Mouse (Mus musculus) cortical plate, adult 2 months (tissue): Measurements from ENCODE around the gene Myoz1. TPM values are rescaled to one million over a fixed set of nuclear protein-coding genes. Genes with fewer than 3 reads are reported as not detected.

Source experiments
- H3K27ac ChIP-seq: fragments of 200-500 bp; 2 replicates; pipeline ENCODE4 v1.5.1; 2012; ENCODE audit warnings: low read length, control low read depth, inconsistent platforms; ENCODE audit not compliant: insufficient read depth
- H3K4me1 ChIP-seq: fragments of 200-500 bp; 2 replicates; pipeline ENCODE4 v1.6.1; 2011; ENCODE audit warnings: low read length; ENCODE audit not compliant: control insufficient read depth, insufficient read depth
- H3K4me3 ChIP-seq: fragments of 200-500 bp; 2 replicates; pipeline ENCODE4 v1.5.1; 2011; ENCODE audit warnings: mild to moderate bottlenecking, low read length, control low read depth; ENCODE audit not compliant: insufficient read depth
- CTCF ChIP-seq: fragments of 200-500 bp; IDR thresholded peaks from 2 replicates; pipeline ENCODE4 v1.5.1; 2011; ENCODE audit warnings: mild to moderate bottlenecking, control low read depth, low read length; ENCODE audit not compliant: insufficient read depth; ENCODE audit errors: extremely low read depth
- POLR2A ChIP-seq: fragments of 200-500 bp; IDR thresholded peaks from 2 replicates; pipeline ENCODE4 v1.6.1; 2011; ENCODE audit warnings: mild to moderate bottlenecking, low read length, control low read depth; ENCODE audit not compliant: insufficient read depth; ENCODE audit errors: extremely low read depth
- polyA plus RNA-seq: library from polyadenylated mRNA; depleted of rRNA; stranded (reverse); fragments of >200 nt; gene quantifications from 2 replicates; pipeline ENCODE4 v1.2.3, GENCODE M21; 2012

Gene Myoz1
- polyA plus RNA-seq, 1 experiment: not detected

DNA sequence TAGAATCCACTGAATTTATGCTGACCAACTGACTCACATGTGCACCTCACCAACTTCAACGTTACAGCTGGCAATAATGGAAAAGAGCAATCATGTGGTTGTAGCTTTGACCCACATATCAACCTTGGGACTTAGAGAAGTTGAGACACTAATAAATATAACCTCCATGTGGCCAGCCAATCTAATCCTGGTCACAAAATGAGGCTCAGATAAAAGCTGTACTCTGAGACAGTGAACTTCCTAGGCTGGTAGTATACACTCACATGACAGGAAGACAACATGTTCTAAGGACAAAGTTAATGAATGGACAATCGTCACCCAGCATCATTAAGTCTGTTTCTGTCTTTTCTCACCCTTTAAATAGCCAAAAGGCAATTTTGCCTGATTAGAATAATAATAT is 29.9 kb downstream of the Myoz1 start:
- Histone ChIP-seq H3K27ac (no peak overlapping the region), H3K4me1 (peaks cover 1% of the 10 kb centered on the region; the same call in 1 of the 2 replicates), H3K4me3 (no peak overlapping the region)
- TF ChIP-seq CTCF (no peak), POLR2A (no peak)

DNA sequence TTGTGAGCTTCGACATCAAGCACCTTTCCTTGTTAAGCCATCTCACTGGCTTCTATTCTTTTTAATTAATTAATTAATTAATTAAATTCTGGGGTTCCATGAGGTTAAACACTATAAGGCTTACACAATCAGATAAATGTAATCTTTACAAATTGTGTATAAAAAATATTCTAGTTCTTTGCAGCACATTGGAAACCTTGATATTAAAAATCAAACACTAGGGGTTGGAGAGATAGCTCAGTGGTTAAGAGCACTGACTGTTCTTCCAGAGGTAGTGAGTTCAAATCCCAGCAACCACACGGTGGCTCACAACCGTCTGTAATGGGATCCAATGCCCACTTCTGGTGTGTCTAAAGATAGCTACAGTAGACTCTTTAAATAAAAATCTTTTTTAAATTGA is 33.4 kb downstream of the Myoz1 start:
- H3K4me1 ChIP-seq: peaks cover 3% of the 10 kb centered on the region; the same call in 1 of the 2 replicates
- no peak overlapping the region for H3K27ac ChIP-seq
- no peak overlapping the region for H3K4me3 ChIP-seq
- TF ChIP-seq POLR2A (no peak), CTCF (no peak)

DNA sequence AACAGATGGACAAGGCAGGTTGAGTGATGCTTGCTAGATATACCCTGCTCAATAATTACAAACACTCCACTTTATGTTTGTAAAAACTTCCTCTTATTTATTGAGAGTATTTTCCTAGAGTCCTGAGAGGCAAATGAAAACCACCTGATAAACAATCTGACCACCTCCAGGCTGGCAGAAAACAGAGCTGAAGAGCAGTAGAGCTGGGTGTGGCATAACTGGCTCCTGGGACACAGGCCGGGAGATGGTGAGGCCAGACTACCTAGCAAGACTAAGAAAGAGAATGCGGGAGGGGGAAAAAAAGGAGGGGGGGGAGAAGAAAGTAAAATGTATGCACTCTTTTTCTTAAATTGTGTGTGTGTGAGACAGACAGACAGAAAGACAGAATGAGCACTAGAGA is 33.9 kb downstream of the Myoz1 start:
- H3K4me3 ChIP-seq: no peak overlapping the region
- TF ChIP-seq CTCF (no peak), POLR2A (no peak)
- peaks cover 3% of the 10 kb centered on the region; the same call in 1 of the 2 replicates for H3K4me1 ChIP-seq
- no peak overlapping the region for H3K27ac ChIP-seq

DNA sequence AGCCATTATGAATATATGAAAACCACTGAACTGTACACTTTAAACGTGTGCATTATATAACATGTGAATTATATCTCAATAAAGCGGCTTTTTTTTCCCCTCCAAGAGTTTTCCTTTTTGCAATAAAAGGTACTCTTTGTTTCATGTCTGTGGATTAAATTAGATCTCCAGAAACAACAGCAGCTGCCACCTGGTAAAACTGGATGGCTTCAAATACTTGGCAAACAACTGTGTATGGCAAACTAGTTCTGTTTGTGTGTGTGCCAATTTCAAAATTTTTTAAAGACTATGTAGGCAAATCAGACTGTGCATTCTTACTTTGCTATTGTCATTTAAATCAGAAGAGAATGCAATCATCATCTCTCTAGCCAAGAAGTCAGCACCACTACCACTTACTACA is 34.4 kb downstream of the Myoz1 start:
- Histone ChIP-seq H3K27ac (no peak overlapping the region), H3K4me3 (no peak overlapping the region), H3K4me1 (peaks cover 3% of the 10 kb centered on the region; the same call in 1 of the 2 replicates)
- TF ChIP-seq POLR2A (no peak), CTCF (no peak)

DNA sequence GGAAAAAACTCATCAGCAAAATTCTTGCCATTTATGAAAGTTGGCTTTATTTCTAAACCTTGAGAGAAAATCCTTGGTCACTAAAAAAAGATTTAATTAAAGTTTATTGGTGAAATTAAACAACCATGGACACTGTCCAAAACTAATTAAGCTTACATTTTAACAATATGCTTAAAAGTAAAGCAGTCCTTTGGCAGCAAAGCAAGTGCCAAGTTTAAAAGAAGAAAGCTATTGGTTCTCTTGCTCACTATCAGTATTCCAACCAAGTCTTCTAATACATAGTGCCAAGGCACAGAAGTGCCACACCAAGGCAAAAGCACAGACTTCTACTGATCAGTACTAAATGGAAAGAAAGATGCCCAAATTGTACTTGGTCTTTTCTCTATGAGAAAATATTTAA is 37.2 kb downstream of the Myoz1 start:
- Histone ChIP-seq H3K27ac (peak overlapping the region; percentile 97; the same call in 1 of the 2 replicates), H3K4me3 (no peak overlapping the region), H3K4me1 (peaks cover 3% of the 10 kb centered on the region; the same call in 1 of the 2 replicates)
- no peak for TF ChIP-seq CTCF
- TF ChIP-seq POLR2A: no peak

DNA sequence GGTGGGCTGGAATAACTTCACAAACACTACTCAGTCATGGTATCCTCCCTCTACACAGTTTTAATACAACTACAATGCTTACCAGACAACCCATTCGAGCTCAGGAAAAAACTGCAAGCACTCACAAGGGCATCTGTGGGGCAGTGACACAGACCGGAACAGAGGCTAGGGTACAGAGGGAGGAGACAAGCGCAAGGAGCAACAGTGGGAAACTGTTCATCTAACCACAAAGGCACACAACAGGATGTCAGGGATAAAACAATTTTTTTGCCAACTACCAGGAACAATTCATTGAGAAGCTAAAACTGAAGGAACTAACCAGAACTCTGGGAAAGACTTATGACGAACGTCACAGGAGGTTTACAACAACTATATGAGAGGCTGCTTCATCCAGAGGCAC is 38.1 kb downstream of the Myoz1 start:
- TF ChIP-seq POLR2A (peak; percentile 59; the same call in 1 of the 2 replicates), CTCF (no peak)
- H3K27ac ChIP-seq: peak overlapping the region; percentile 97
- peak overlapping the region; percentile 2 for H3K4me3 ChIP-seq
- peaks cover 3% of the 10 kb centered on the region; the same call in 1 of the 2 replicates for H3K4me1 ChIP-seq

DNA sequence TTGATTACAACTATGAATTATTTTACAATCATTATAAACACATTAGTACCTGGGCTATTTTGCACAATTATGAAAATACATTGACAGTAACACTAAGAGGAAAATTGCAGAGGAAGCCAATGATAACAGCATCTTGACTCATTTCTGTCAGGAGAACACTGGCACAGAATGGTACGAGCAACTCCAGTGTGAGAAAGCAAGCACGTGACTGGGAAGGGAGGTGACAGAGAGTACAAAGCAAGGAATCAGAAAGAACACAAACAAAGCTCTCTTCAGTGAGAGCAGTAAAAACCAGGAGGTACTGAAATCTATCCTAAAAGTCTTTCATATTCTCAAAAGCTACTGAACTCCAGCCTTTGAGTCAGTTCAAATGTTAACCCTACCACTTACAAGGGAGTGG is 39.9 kb downstream of the Myoz1 start:
- TF ChIP-seq CTCF (no peak), POLR2A (peak; percentile 53)
- Histone ChIP-seq H3K4me3 (no peak overlapping the region), H3K27ac (no peak overlapping the region)

DNA sequence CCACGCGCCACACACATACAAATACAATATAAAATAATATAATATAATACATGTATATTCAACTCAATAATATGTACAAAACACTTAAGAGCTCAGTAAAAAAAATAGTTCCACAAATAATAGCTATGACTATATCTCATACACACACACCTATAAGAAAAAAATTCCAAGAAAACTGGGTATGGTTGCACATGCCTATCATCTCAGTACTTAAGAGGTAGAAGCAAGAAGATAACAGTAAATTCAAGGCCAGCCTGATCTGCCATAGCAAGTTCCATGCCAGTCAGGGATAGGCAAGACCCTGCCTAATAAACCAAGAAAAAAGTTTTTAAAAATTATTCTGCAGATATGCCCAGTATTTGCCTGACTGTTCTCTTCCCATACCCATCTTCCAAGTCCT is 41.3 kb downstream of the Myoz1 start:
- TF ChIP-seq POLR2A (no peak), CTCF (no peak)
- no peak overlapping the region for H3K27ac ChIP-seq

More for the DNA sequence above, 39.9 kb downstream of the Myoz1 start:
- peaks cover 1% of the 10 kb centered on the region; the same call in 1 of the 2 replicates for H3K4me1 ChIP-seq

DNA sequence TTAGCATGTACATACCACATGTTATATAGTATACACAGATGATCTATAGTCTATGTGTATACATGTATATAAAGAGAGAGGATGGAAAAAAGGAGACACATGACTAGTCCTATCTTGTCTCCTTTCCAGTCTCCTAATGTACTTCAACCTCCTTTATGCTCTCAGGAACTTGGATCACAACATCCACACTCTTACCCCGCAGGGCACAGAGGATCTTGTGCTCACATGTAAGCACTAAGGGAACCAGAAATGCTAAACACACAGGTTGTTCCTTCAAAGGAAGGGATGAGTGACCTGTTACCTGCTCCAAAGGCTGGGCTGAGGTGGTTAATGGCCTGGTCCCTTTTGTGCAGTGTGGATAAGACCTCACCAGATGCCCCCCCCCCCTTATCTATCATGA is 43.5 kb downstream of the Myoz1 start:
- Histone ChIP-seq H3K27ac (no peak overlapping the region), H3K4me1 (no peaks in the 10 kb centered on the region; the same call in 1 of the 2 replicates), H3K4me3 (no peak overlapping the region)
- TF ChIP-seq CTCF (no peak), POLR2A (no peak)

More for the DNA sequence above, 41.3 kb downstream of the Myoz1 start:
- Histone ChIP-seq H3K4me3 (no peak overlapping the region), H3K4me1 (peaks cover 1% of the 10 kb centered on the region; the same call in 1 of the 2 replicates)

DNA sequence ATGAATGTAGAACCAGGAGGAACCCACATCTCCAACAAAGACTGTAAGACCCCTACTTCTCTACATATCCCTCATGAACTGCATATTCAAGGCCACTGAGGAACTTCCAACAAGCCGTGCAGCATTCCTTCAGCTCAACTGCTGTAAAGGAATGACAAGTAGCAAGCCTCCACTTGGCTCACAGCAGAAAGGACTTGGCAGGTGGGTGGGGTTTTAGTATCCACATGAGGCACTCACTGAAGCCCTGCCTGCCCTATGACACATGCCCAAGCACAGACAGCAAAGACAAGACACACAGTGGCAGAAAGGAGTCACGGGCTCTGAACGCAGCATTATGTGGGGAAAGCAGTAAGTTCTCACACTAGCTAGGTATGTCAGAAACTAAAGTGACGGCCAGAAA is 46.2 kb downstream of the Myoz1 start:
- H3K4me3 ChIP-seq: no peak overlapping the region
- no peak for TF ChIP-seq POLR2A
- no peak for TF ChIP-seq CTCF
- no peak overlapping the region for H3K27ac ChIP-seq
- H3K4me1 ChIP-seq: peaks cover 2% of the 10 kb centered on the region

DNA sequence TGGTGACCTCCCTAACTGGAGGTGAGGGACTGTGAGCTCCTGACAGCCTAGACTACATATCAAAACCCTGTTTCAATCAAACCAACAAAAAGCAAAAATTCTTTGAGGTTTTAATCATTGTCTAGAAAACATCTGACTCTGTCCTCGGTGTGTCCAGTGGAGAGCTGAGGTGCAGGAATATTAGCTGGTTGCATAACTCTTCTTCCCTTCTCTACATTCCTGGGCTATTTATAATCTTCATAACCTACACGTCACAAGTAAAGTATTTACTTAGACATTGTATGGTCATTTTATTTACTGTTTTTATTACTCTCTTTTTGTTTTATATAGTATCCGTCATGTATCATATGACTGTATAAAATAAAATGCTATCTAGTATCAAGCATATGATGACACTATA is 46.8 kb downstream of the Myoz1 start:
- no peak for TF ChIP-seq CTCF
- TF ChIP-seq POLR2A: no peak
- H3K27ac ChIP-seq: no peak overlapping the region

More for the DNA sequence above, 46.8 kb downstream of the Myoz1 start:
- no peak overlapping the region for H3K4me3 ChIP-seq
- peaks cover 2% of the 10 kb centered on the region for H3K4me1 ChIP-seq
